Mouse (Mus musculus) urinary bladder, postnatal 0 days (tissue): ENCODE measurements around the gene Cxcl2. TPM values are rescaled to one million over a fixed set of nuclear protein-coding genes. Genes with fewer than 3 reads are reported as not detected.

Experiments used
- polyA plus RNA-seq: library from polyadenylated mRNA; unstranded; fragments of >200 nt; fragmentation: Nextera tagmentation; extraction: Ambion mirVana; gene quantifications from 2 replicates; pipeline ENCODE4 v1.2.1, GENCODE M21; 2015

The Cxcl2 gene
- 0.83 and 7.8 TPM in 2 replicates for polyA plus RNA-seq

GRCm38 (mm10) chr5:90903339-90904020 is at the start of gene Cxcl2:
Gene Cxcl2, plus strand, starts transcription at chr5:90903871.

DNA sequence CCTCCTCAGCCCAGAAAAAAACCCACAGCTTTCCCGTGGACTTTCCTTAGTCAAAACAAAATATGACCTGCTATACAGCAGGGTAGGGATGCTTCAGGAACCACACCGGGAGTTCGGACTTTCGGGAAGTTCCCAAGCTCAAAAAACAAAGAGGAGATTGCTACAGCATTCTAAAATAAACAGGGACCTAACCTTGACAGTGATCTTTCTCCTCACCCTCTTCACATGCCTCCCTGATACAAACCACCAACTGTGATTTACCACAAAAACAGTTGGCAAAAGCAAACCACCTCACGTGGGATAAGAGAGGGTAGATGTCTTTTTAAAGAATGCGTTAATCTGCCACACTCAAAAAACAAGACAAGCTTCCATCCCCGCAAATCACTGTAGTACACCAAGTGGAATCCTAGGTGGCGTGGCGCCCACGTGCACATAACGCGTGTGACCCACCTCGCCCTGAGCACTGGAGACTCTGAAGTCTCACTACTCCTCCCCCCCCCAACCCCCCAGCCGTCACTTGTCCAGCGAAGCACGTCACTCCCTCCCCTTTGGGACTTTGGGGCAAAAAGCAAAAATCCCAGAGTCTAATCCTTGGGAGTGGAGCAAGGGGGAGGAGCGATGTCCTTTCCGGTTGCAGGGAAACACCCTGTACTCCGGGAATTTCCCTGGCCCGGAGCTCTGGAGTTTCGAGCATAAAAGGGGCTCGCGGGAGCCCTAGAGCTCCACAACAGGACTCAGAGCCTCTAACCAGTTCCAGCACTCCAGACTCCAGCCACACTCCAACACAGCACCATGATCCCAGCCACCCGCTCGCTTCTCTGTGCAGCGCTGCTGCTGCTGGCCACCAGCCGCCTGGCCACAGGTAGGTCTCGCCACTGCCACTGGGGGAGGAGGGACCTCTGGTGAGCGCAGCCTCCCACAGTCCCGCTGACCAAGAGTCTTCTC is 12.9 kb upstream of the Cxcl2 start, which contains the start of gene Cxcl1:
TSS of gene Cxcl1 (plus strand) at position 723 of the 945 bp plus-strand sequence.

DNA sequence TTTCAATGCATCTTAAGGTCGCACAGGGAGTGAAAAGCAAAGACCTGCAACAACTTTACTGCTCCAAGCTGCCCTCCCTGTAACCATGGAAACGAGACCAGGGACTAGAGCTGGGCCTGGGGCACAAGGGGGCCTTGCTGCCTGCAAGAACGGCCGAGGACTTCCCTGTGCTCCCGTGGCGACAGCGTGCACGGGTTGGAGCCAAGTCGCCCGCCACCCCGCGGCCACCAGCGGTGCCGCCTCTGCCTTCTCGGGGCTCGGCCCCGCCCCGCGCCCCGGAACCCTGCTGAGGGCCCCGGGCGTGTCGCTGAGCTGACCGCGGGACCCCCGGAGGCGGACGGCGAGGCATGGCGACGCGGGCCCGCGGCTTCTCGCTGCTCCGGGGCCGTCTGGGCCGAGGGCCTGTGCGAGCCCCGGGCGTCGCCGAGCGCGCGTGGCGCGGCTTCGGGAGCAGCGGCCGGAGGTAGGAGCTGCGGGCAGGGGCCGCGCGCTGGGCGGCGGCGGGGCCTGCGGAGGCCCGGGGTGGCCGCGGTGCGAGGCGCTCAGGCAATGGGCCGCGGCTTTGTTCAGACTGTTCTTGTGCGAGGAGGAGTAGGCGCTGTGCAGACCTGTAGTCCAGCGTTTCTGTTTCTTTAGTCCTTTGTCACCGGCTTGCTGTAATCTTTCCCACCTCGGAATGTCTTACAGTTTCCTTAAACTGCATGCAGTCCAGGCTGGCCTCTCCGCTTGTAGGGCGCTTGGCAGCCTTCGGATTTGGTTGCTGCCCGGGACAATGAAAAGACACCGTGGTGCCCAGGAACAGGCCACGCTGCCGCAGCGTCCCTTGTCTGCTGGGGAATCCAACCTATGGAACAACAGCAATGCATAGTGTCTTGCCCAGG is 27.5 kb downstream of the Cxcl2 start, which contains the start of gene Mthfd2l:
TSS of gene Mthfd2l (plus strand) at position 147 of the 881 bp plus-strand sequence.

Other genes with a start within 250 kb of the Cxcl2 start
- 0.59 and 1.2 TPM in 2 replicates for gene Cxcl5, start 144.5 kb upstream of the Cxcl2 start, polyA plus RNA-seq
- 9.1 and 9.8 TPM in 2 replicates for gene Ppbp, start 135.4 kb upstream of the Cxcl2 start, polyA plus RNA-seq
- gene Pf4, start 131.4 kb upstream of the Cxcl2 start, polyA plus RNA-seq, result 371 and 501 TPM in 2 replicates
- 0.72 and 4.7 TPM in 2 replicates for gene Cxcl3, start 117.8 kb upstream of the Cxcl2 start, polyA plus RNA-seq
- gene Cxcl15, start 109.3 kb upstream of the Cxcl2 start, polyA plus RNA-seq, result 0.10 and 0.50 TPM in 2 replicates
- 1.0 and 3.7 TPM in 2 replicates for gene Cxcl1, start 12.6 kb upstream of the Cxcl2 start, polyA plus RNA-seq
- 38.2 and 43.1 TPM in 2 replicates for gene Mthfd2l, start 27.2 kb downstream of the Cxcl2 start, polyA plus RNA-seq
- 0.08 and 0.13 TPM in 2 replicates for gene Epgn, start 123.6 kb downstream of the Cxcl2 start, polyA plus RNA-seq
- 3.0 and 5.2 TPM in 2 replicates for gene Ereg, start 170.8 kb downstream of the Cxcl2 start, polyA plus RNA-seq
- gene Areg, start 235.7 kb downstream of the Cxcl2 start, polyA plus RNA-seq, result 12.8 and 18.7 TPM in 2 replicates